Mouse (Mus musculus) adrenal gland, adult (tissue): ENCODE measurements at regions not wholly inside any gene's neighbourhood (a gene's known extent, or its start where the extent isn't known, plus 50 kb on each side); places are given as distances from the start of the nearest gene placed in this dataset.
A peak's percentile ranks its signal among the peaks of the same experiment; 100 is the strongest.

ENCODE experiments used
- DNase-seq, 2 experiments: peaks; one replicate each; pipeline ENCODE4 v3.0.0; 2022 to 2023; ENCODE audit warnings: low spot score in 1 of 2; ENCODE audit not compliant: inconsistent age in 2 of 2

DNA sequence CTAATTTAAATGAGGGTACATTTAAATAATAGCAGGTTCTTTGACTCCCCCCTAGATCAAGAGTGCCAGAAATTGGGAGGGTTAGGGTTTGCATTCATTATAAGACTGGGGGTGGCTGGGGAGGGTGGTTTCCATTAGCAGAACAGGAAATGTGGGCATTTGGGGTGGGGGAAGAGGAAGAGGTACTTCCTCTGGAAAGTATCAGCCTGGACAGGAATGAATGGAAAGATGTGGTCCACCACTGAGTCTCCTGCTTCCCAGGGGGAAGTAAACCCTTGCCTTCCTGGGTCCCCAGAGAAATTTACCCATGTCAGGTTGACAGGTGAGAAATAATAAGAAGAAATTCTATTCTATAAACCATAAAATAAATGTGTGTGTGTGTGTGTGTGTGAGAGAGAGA lies 171.5 kb upstream of the Serpine2 start:
- no peak for DNase-seq

GRCm38 (mm10) chr1:80030635-80031034 lies 169.7 kb upstream of the Serpine2 start:
- DNase-seq: no peak

- no peak for DNase-seq
These were observed 169.2 kb upstream of the Serpine2 start for GRCm38 (mm10) chr1:80030224-80030623.

DNA sequence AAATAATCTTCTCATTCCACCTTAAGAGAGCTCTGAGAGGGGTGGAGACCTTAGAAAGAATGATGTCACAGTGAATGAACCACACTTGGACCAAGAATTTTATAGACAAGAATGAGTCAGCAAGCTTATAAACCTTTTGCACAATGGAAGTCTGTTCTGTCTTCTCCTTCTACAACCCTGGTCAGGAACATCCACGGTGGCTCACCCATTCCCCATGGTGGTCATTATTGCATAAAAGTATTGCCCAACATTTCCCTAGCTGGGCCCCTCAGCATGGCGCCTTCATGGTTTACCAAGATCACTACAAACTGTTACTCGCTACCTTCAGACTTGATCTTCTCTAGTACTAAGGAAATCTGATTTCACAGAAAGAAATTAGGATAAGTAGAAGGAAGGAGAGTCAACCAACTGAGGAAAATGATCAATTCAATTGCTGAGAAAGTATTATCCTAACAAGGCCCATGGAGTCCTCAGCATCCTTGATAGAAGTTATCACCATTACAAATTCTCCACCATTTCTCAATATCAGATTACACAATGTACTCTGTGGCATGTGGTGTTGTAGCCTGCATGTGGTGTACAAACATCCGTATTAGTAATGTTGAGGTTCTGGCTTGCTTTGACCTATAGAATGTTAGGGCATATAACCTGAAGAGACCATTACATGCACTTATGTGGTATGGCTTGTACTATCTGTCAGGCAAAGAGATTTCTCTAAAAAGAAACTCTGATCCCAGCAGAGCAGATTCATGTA lies 165.1 kb upstream of the Serpine2 start:
- no peak for DNase-seq

- no peak for DNase-seq
These were observed 162.6 kb upstream of the Serpine2 start for GRCm38 (mm10) chr1:80023518-80024095.

DNA sequence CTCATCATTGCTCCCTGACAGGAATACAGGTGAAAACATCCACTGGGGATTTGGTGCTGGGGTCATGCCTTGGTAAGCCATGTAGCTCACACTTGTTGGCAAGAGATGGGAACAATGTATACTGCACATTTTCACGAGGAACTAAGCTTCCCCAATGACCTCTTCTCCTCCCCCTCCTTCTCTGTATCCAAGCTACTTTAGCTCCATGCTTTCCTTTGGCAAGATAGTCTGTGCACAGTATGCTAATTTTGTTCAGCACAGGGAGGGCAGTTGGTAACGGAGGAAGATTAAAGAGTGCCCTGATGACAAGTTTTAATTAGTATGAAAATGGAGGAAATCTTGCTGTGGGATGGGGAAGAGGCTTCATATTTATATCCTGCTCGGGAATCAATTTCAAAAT lies 160.9 kb upstream of the Serpine2 start:
- DNase-seq: no peak

GRCm38 (mm10) chr1:80018391-80019065 lies 157.5 kb upstream of the Serpine2 start:
- peak in 1 of 2 experiments; percentile 34 for DNase-seq

DNA sequence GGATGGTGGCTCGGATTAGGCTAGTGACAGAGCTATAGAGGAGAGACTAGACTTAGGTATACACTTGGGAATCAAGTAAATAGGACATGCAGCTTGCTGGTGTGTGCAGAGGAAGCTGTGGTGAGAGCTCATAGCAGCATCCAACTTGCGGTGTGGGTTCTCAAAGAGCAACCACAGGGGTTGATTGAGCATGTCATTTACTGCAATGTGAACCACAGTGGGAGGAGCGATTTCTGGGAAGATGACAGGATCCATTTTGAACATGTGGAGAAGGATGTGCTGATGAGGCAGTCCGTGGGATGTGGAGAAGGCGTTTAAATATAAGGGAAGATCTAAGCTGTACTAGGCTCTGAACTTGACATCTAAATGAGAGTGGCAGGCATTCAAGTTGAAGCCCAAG lies 154.5 kb upstream of the Serpine2 start:
- no peak for DNase-seq

DNA sequence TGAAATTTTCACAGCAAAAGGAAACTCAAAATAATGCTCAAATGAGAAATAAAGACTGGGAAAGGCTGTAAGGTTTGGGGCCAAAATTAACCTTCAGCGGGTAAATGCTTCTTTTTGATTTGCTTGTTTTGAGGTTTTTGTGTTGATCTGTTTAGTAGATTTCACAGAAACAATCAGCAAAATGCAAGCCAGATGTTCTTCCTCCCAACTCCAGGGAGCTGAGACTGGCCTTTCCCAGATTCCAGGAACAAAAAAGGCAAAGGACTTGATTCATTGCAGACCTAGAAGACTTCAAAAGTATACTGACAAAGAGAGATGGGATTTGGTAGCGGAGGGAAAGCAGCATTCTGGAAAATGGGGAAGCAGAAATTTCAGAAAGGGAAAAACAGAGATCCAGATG lies 153.6 kb upstream of the Serpine2 start:
- DNase-seq: no peak

DNA sequence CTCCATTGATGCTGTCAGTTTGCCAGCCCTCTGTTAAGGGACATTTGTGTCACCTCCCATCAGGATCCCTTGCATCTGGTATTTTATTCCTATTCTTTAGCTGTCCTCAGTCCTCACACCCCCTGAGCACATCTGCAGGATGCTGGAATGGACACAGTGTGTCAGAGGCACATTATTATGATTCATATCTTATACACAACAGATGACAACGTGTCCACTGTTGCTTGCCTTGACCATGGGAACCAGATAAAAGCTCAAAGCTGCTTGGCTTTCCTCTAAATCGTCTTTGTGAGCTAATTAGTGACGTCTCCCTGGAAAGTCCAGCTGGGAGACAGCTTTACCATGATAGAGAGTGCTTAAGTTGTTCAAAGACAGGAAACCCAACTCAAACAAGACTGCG lies 149.7 kb upstream of the Serpine2 start:
- no peak for DNase-seq

DNA sequence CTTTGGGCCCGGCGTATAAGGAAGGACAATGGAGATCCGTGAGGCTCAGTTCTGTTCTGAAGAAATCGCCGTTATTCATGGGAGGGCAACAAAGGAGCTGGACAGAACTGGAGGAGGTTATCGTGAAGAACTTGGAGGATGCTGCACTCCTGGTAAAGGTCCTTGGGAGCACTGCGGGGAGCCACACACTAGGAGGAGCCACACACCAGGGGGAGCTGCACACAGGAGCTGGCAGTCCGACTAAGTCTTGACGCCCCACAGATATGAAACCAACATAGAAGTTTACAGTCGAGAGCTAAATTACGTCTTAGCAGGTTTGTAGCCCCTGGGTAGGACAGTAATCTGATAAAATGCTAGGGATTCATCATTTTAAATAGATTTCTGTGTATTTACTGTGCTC lies 138.1 kb upstream of the Serpine2 start:
- DNase-seq: peak; percentile 43 to 82

DNA sequence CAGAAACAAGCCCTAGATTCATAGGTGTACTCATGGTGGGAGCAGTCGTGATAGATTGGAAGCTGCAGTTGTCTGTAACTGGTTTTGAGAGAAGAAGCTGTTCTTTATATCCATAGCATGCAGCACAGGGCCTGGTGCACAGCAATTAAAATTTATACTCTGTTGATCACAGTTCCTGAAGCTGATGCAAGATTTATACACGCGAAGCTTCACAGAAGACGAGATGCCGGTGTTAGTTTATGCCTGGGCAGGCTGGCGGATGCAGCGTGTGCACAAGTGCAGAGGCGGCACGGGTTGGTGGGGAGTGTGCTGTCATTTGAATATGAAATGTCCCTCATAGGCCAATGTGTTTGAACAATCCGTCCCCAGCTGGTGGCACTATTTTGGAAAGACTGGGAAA lies 136.9 kb upstream of the Serpine2 start:
- DNase-seq: no peak

- DNase-seq: no peak
These were observed 136.5 kb upstream of the Serpine2 start for GRCm38 (mm10) chr1:79997456-79997855.

- no peak for DNase-seq
These were observed 123.7 kb upstream of the Serpine2 start for GRCm38 (mm10) chr1:79984721-79985120.

- DNase-seq: no peak
These were observed 121.8 kb upstream of the Serpine2 start for GRCm38 (mm10) chr1:79982678-79983280.

DNA sequence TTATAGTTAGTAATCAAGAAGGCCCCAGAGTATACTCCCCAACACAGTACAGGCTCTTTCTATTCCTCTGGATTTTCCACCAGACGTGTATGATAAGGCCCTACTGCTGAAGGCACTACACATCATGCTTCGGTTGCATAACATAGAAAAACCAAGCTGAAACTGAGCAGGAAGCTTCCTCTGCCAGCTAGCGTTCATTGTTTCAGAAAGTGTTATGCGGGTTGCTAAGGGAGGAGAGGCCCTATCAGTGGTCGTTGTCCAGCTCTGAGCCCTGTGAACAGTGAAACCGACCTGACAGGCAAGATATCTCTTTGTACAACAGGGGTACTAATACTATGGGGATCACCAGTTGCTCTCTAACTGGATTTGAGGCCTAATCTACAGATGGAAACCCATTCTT lies 118.9 kb upstream of the Serpine2 start:
- DNase-seq: no peak

- no peak for DNase-seq
These were observed 117.2 kb upstream of the Serpine2 start for GRCm38 (mm10) chr1:79978156-79978555.

DNA sequence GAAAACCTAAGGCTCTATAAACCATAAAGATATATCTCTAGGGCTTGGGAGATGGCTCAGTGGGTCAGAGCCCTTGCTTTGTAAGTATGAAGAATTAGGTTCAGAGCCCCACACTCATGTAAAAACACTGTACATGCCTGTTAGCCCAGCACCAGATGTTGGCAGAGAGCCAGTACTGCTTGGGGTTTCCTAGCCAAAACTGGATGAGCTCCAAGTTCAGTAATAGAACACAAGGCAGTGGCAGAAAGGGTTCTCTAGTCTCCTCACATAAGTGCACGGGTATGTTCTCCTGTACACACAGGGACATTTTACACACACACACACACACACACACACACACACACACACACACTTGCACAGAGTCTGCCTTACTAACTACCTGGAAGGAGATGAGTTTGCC lies 95.1 kb upstream of the Serpine2 start:
- DNase-seq: peak in 1 of 2 experiments; percentile 58

GRCm38 (mm10) chr1:79944231-79944630 lies 83.3 kb upstream of the Serpine2 start:
- no peak for DNase-seq

GRCm38 (mm10) chr1:79932435-79932834 lies 71.5 kb upstream of the Serpine2 start:
- DNase-seq: no peak

GRCm38 (mm10) chr1:79927740-79928139 lies 66.8 kb upstream of the Serpine2 start:
- DNase-seq: no peak

- no peak for DNase-seq
These were observed 64.8 kb upstream of the Serpine2 start for GRCm38 (mm10) chr1:79925776-79926175.
